Mouse (Mus musculus) E14TG2a.4 (cell line): Measurements from ENCODE around the gene Fam117a.

Experiments used
- CTCF ChIP-seq: conservative IDR thresholded peaks from 2 replicates; pipeline ENCODE4 v1.5.1; 2014; ENCODE audit warnings: low read length
- NANOG ChIP-seq: IDR thresholded peaks from 2 replicates; pipeline ENCODE4 v1.6.1; 2014; ENCODE audit warnings: borderline replicate concordance, low read length, mixed read lengths
- POU5F1 ChIP-seq: IDR thresholded peaks from 2 replicates; pipeline ENCODE4 v1.6.1; 2014; ENCODE audit warnings: low read length, borderline replicate concordance

DNA sequence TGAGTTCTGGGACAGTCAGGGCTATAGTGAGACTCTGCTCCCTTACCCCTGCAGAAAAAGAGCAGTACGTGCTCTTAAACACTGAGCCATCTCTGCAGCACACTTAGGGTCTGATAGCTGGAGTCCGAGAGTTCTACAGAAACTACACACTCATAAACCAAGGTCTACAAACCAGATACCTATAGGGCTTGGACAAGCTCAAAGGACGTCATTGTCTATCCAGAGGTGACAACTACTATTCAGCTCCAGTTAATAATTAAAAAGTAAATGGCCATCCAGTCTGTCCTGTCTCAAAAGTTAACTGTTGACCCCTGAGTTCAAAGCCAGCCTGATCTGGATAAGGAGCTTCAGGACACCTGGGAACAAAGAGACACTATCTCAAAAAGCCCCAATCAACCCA, 35.0 kb upstream of the Fam117a start:
- TF ChIP-seq CTCF (no peak), NANOG (no peak), POU5F1 (no peak)
